Mouse (Mus musculus) embryonic facial prominence, embryonic 15.5 days (tissue): ENCODE measurements around the gene Prkg1. TPM values are rescaled to one million over a fixed set of nuclear protein-coding genes. Genes with fewer than 3 reads are reported as not detected.

Experiments
- ATAC-seq: fragments of 200-750 bp; cut with Nextera tagmentation; 2 replicates; pipeline ENCODE4 v1.8.0; 2017; ENCODE audit warnings: low read depth, moderate TSS enrichment; ENCODE audit not compliant: insufficient number of reproducible peaks, low FRiP score, low TSS enrichment
- H3K27ac ChIP-seq: fragments of 300-500 bp; sonication (generic); replicated peaks from 2 replicates; pipeline ENCODE4 v1.5.1; 2015; ENCODE audit warnings: mild to moderate bottlenecking, inconsistent platforms
- H3K27me3 ChIP-seq: fragments of 300-500 bp; sonication (generic); 2 replicates; pipeline ENCODE4 v1.6.1; 2015; ENCODE audit warnings: inconsistent platforms
- H3K36me3 ChIP-seq: fragments of 300-500 bp; sonication (generic); 2 replicates; pipeline ENCODE4 v1.6.1; 2015; ENCODE audit warnings: mild to moderate bottlenecking, inconsistent platforms
- H3K4me1 ChIP-seq: fragments of 300-500 bp; sonication (generic); 2 replicates; pipeline ENCODE4 v1.6.1; 2015; ENCODE audit warnings: inconsistent platforms
- H3K4me2 ChIP-seq: fragments of 300-500 bp; sonication (generic); replicated peaks from 2 replicates; pipeline ENCODE4 v1.6.1; 2015; ENCODE audit warnings: mild to moderate bottlenecking, inconsistent platforms
- H3K4me3 ChIP-seq: fragments of 300-500 bp; sonication (generic); replicated peaks from 2 replicates; pipeline ENCODE4 v1.5.1; 2015; ENCODE audit warnings: mild to moderate bottlenecking, inconsistent platforms
- H3K9ac ChIP-seq: fragments of 300-500 bp; sonication (generic); 2 replicates; pipeline ENCODE4 v1.6.1; 2015; ENCODE audit warnings: inconsistent platforms
- H3K9me3 ChIP-seq: fragments of 300-500 bp; sonication (generic); replicated peaks from 2 replicates; pipeline ENCODE4 v1.6.1; 2016; ENCODE audit warnings: inconsistent platforms
- WGBS: fragments of 180-500 bp; shearing (Covaris S2); methylation state at CpG from one replicate; pipeline ENCODE4 v1.1.7; 2015; 5-methylcytosine and 5-hydroxymethylcytosine counted together
- polyA plus RNA-seq: library from polyadenylated mRNA; unstranded; fragments of >200 nt; fragmentation: Nextera tagmentation; extraction: Ambion mirVana; gene quantifications from 2 replicates; pipeline ENCODE4 v1.2.1, GENCODE M21; 2015

Gene Prkg1
- polyA plus RNA-seq, 1 experiment from 2014 or later: 11.4 TPM

- Histone ChIP-seq H3K27me3 (no peaks in the 10 kb centered on the region), H3K27ac (no peak overlapping the region), H3K9me3 (no peaks in the 10 kb centered on the region), H3K9ac (no peak overlapping the region), H3K36me3 (no peaks in the 10 kb centered on the region), H3K4me1 (no peaks in the 10 kb centered on the region), H3K4me2 (no peak overlapping the region), H3K4me3 (no peak overlapping the region)
- no peak for ATAC-seq
- 33% methylated on average over 5 of the region's 5 CpGs for WGBS
Measured at GRCm38 (mm10) chr19:31199583-31199982, 565.2 kb downstream of the Prkg1 start.

GRCm38 (mm10) chr19:31198461-31198860, 566.4 kb downstream of the Prkg1 start:
- Histone ChIP-seq H3K4me3 (no peak overlapping the region), H3K4me2 (no peak overlapping the region), H3K36me3 (no peaks in the 10 kb centered on the region), H3K27ac (no peak overlapping the region), H3K27me3 (no peaks in the 10 kb centered on the region), H3K4me1 (no peaks in the 10 kb centered on the region), H3K9me3 (no peaks in the 10 kb centered on the region), H3K9ac (no peak overlapping the region)
- WGBS: 68% methylated on average over 4 of the region's 4 CpGs
- no peak for ATAC-seq

GRCm38 (mm10) chr19:31197076-31197475, 567.8 kb downstream of the Prkg1 start:
- Histone ChIP-seq H3K4me3 (no peak overlapping the region), H3K4me2 (no peak overlapping the region), H3K9me3 (no peaks in the 10 kb centered on the region), H3K4me1 (no peaks in the 10 kb centered on the region), H3K36me3 (no peaks in the 10 kb centered on the region), H3K9ac (no peak overlapping the region), H3K27me3 (no peaks in the 10 kb centered on the region), H3K27ac (no peak overlapping the region)
- ATAC-seq: no peak
- WGBS: 85% methylated on average over 6 of the region's 6 CpGs

GRCm38 (mm10) chr19:31188559-31189218, 576.1 kb downstream of the Prkg1 start:
- H3K4me2 ChIP-seq: no peak overlapping the region
- H3K4me1 ChIP-seq: no peaks in the 10 kb centered on the region
- H3K4me3 ChIP-seq: no peak overlapping the region
- H3K36me3 ChIP-seq: no peaks in the 10 kb centered on the region
- ATAC-seq: no peak
- no peak overlapping the region for H3K9ac ChIP-seq
- H3K9me3 ChIP-seq: no peaks in the 10 kb centered on the region
- H3K27ac ChIP-seq: no peak overlapping the region
- 79% methylated on average over 6 of the region's 6 CpGs for WGBS
- no peaks in the 10 kb centered on the region for H3K27me3 ChIP-seq

GRCm38 (mm10) chr19:31180757-31181156, 584.1 kb downstream of the Prkg1 start:
- H3K4me1 ChIP-seq: no peaks in the 10 kb centered on the region
- WGBS: 76% methylated on average over 4 of the region's 4 CpGs
- H3K4me2 ChIP-seq: no peak overlapping the region
- no peak overlapping the region for H3K27ac ChIP-seq
- no peak for ATAC-seq
- no peaks in the 10 kb centered on the region for H3K27me3 ChIP-seq
- no peak overlapping the region for H3K9ac ChIP-seq
- no peaks in the 10 kb centered on the region for H3K36me3 ChIP-seq
- no peak overlapping the region for H3K4me3 ChIP-seq
- H3K9me3 ChIP-seq: no peaks in the 10 kb centered on the region

GRCm38 (mm10) chr19:31177279-31177922, 587.4 kb downstream of the Prkg1 start:
- 80% methylated on average over 8 of the region's 8 CpGs for WGBS
- H3K4me1 ChIP-seq: no peaks in the 10 kb centered on the region
- no peaks in the 10 kb centered on the region for H3K9me3 ChIP-seq
- H3K27ac ChIP-seq: no peak overlapping the region
- no peaks in the 10 kb centered on the region for H3K36me3 ChIP-seq
- H3K4me2 ChIP-seq: no peak overlapping the region
- H3K27me3 ChIP-seq: no peaks in the 10 kb centered on the region
- ATAC-seq: no peak
- no peak overlapping the region for H3K9ac ChIP-seq
- no peak overlapping the region for H3K4me3 ChIP-seq

GRCm38 (mm10) chr19:31170985-31171384, 593.8 kb downstream of the Prkg1 start:
- Histone ChIP-seq H3K4me3 (no peak overlapping the region), H3K27ac (no peak overlapping the region), H3K4me2 (no peak overlapping the region), H3K27me3 (no peaks in the 10 kb centered on the region), H3K9ac (no peak overlapping the region), H3K36me3 (no peaks in the 10 kb centered on the region), H3K4me1 (no peaks in the 10 kb centered on the region), H3K9me3 (no peaks in the 10 kb centered on the region)
- no peak for ATAC-seq
- 36% methylated on average over 1 of the region's 1 CpGs for WGBS

GRCm38 (mm10) chr19:31158944-31159460, 605.8 kb downstream of the Prkg1 start:
- Histone ChIP-seq H3K4me1 (no peaks in the 10 kb centered on the region), H3K4me2 (no peak overlapping the region), H3K36me3 (no peaks in the 10 kb centered on the region), H3K27ac (no peak overlapping the region), H3K9ac (no peak overlapping the region), H3K27me3 (no peaks in the 10 kb centered on the region), H3K4me3 (no peak overlapping the region), H3K9me3 (no peaks in the 10 kb centered on the region)
- 87% methylated on average over 6 of the region's 6 CpGs for WGBS
- no peak for ATAC-seq

GRCm38 (mm10) chr19:31153399-31153798, 611.4 kb downstream of the Prkg1 start:
- 50% methylated on average over 5 of the region's 5 CpGs for WGBS
- H3K27me3 ChIP-seq: no peaks in the 10 kb centered on the region
- H3K36me3 ChIP-seq: no peaks in the 10 kb centered on the region
- H3K4me1 ChIP-seq: no peaks in the 10 kb centered on the region
- H3K27ac ChIP-seq: no peak overlapping the region
- H3K4me2 ChIP-seq: no peak overlapping the region
- no peak for ATAC-seq
- no peaks in the 10 kb centered on the region for H3K9me3 ChIP-seq
- no peak overlapping the region for H3K4me3 ChIP-seq
- no peak overlapping the region for H3K9ac ChIP-seq

GRCm38 (mm10) chr19:31149902-31150301, 614.9 kb downstream of the Prkg1 start:
- Histone ChIP-seq H3K4me3 (no peak overlapping the region), H3K27ac (no peak overlapping the region), H3K27me3 (no peaks in the 10 kb centered on the region), H3K4me1 (no peaks in the 10 kb centered on the region), H3K9ac (no peak overlapping the region), H3K4me2 (no peak overlapping the region), H3K9me3 (no peaks in the 10 kb centered on the region), H3K36me3 (no peaks in the 10 kb centered on the region)
- 90% methylated on average over 2 of the region's 2 CpGs for WGBS
- ATAC-seq: no peak

- ATAC-seq: no peak
- Histone ChIP-seq H3K27me3 (no peaks in the 10 kb centered on the region), H3K27ac (no peak overlapping the region), H3K9me3 (no peaks in the 10 kb centered on the region), H3K4me1 (no peaks in the 10 kb centered on the region), H3K9ac (no peak overlapping the region), H3K4me2 (no peak overlapping the region), H3K4me3 (no peak overlapping the region), H3K36me3 (no peaks in the 10 kb centered on the region)
- WGBS: 87% methylated on average over 2 of the region's 2 CpGs
Measured at GRCm38 (mm10) chr19:31147457-31147856, 617.4 kb downstream of the Prkg1 start.

GRCm38 (mm10) chr19:31146156-31146555, 618.7 kb downstream of the Prkg1 start:
- 86% methylated on average over 3 of the region's 3 CpGs for WGBS
- no peaks in the 10 kb centered on the region for H3K4me1 ChIP-seq
- no peaks in the 10 kb centered on the region for H3K27me3 ChIP-seq
- H3K4me3 ChIP-seq: no peak overlapping the region
- H3K4me2 ChIP-seq: no peak overlapping the region
- ATAC-seq: no peak
- H3K27ac ChIP-seq: no peak overlapping the region
- no peaks in the 10 kb centered on the region for H3K36me3 ChIP-seq
- H3K9me3 ChIP-seq: no peaks in the 10 kb centered on the region
- no peak overlapping the region for H3K9ac ChIP-seq
